Mouse (Mus musculus): ENCODE data around the gene Rab11fip5.

GRCm38 (mm10) chr6:85314064-85314798, 60.2 kb downstream of the Rab11fip5 start:
- TF ChIP-seq CTCF (IDR thresholded peaks at IDR 0.05; ENCODE audit: extremely low read depth, insufficient read length, insufficient replicate concordance, low read depth, low read length): no peak
- no peak for TF ChIP-seq POLR2A (IDR thresholded peaks at IDR 0.05; ENCODE audit: low read depth, low read length)
